ENCODE assay signal across 14 mouse cellular contexts in the genomic region with DNA sequence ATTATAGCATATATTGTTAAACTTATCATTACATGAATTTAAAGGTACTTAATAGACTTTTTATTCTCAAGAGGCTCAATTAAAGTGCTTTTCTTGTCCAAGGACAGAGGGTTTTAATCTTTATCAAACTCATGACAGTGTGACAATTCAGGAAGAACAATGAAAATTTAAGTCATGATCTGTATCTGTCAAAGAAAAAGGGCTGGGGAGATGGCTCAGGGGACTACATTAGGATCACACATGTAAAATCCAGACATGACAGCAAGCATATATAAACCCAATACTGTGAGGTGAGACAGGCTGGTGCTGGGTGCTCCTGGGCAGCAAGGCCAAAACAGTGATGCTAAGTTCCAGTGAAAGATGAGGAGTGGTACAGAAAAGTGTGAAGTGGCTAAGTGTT.
DNase-seq lines count a peak whose midpoint lies in the region; ATAC-seq lines count a peak whose summit lies in the region.
"Had no signal": no experiment of that assay in that cellular context is flagged by ENCODE, and none has a peak within 500 bp of the region (broad histone marks: within the 10 kb centered on the region; RNA-seq: fewer than 3 reads in every experiment).

No protein-coding gene starts in this region.

- H3K27ac ChIP-seq in forebrain, embryonic 14.5 days (ENCODE audit: low read depth, low read length) = no peak overlapping the region
- no peak overlapping the region for H3K27ac ChIP-seq in forebrain, embryonic 12.5 days
- H3K27ac ChIP-seq in forebrain, embryonic 16.5 days (ENCODE audit: low read length) = no peak overlapping the region
- no peak overlapping the region for H3K27ac ChIP-seq in forebrain, embryonic 10.5 days
- H3K27ac ChIP-seq: embryonic facial prominence, embryonic 10.5 days; embryonic facial prominence, embryonic 12.5 days had no signal

- no peaks in the 10 kb centered on the region for H3K9me3 ChIP-seq in forebrain, embryonic 14.5 days (replicated peaks; ENCODE audit: control insufficient read depth, low read length)
- no peaks in the 10 kb centered on the region for H3K9me3 ChIP-seq in forebrain, embryonic 12.5 days
- no peaks in the 10 kb centered on the region for H3K9me3 ChIP-seq in forebrain, embryonic 16.5 days (ENCODE audit: control insufficient read depth, low read length)
- no peaks in the 10 kb centered on the region for H3K9me3 ChIP-seq in forebrain, embryonic 10.5 days
- H3K9me3 ChIP-seq: embryonic facial prominence, embryonic 10.5 days; embryonic facial prominence, embryonic 12.5 days had no signal

- H3K4me1 ChIP-seq in forebrain, embryonic 14.5 days (ENCODE audit: control insufficient read depth, insufficient read depth, low read length) = no peaks in the 10 kb centered on the region
- no peaks in the 10 kb centered on the region for H3K4me1 ChIP-seq in forebrain, embryonic 12.5 days
- no peaks in the 10 kb centered on the region for H3K4me1 ChIP-seq in forebrain, embryonic 16.5 days (replicated peaks; ENCODE audit: control insufficient read depth, insufficient read depth, low read length)
- no peaks in the 10 kb centered on the region for H3K4me1 ChIP-seq in forebrain, embryonic 10.5 days
- H3K4me1 ChIP-seq: embryonic facial prominence, embryonic 10.5 days; embryonic facial prominence, embryonic 12.5 days had no signal

- ATAC-seq in forebrain, embryonic 14.5 days = no peak
- ATAC-seq in forebrain, embryonic 12.5 days (ENCODE audit: low FRiP score) = no peak
- ATAC-seq in forebrain, embryonic 16.5 days = peak; percentile 67

- H3K9ac ChIP-seq in forebrain, embryonic 14.5 days (ENCODE audit: low read length) = no peak overlapping the region
- H3K9ac ChIP-seq in forebrain, embryonic 12.5 days = no peak overlapping the region
- no peak overlapping the region for H3K9ac ChIP-seq in forebrain, embryonic 16.5 days (replicated peaks; ENCODE audit: low read depth, low read length)
- H3K9ac ChIP-seq: embryonic facial prominence, embryonic 12.5 days had no signal

- H3K27me3 ChIP-seq in forebrain, embryonic 14.5 days (replicated peaks; ENCODE audit: control insufficient read depth, insufficient read depth, low read length) = no peaks in the 10 kb centered on the region
- no peaks in the 10 kb centered on the region for H3K27me3 ChIP-seq in forebrain, embryonic 12.5 days
- no peaks in the 10 kb centered on the region for H3K27me3 ChIP-seq in forebrain, embryonic 16.5 days (replicated peaks; ENCODE audit: control insufficient read depth, insufficient read depth, low read length)
- H3K27me3 ChIP-seq in forebrain, embryonic 10.5 days (ENCODE audit: poor library complexity, severe bottlenecking) = no peaks in the 10 kb centered on the region
- H3K27me3 ChIP-seq: embryonic facial prominence, embryonic 12.5 days had no signal

- no peak overlapping the region for H3K4me2 ChIP-seq in forebrain, embryonic 14.5 days (ENCODE audit: low read length)
- no peak overlapping the region for H3K4me2 ChIP-seq in forebrain, embryonic 12.5 days
- H3K4me2 ChIP-seq in forebrain, embryonic 16.5 days (ENCODE audit: low read length) = no peak overlapping the region
- H3K4me2 ChIP-seq: embryonic facial prominence, embryonic 12.5 days had no signal

- H3K36me3 ChIP-seq in forebrain, embryonic 14.5 days (ENCODE audit: control insufficient read depth, insufficient read depth, low read length) = no peaks in the 10 kb centered on the region
- H3K36me3 ChIP-seq in forebrain, embryonic 12.5 days (replicated peaks) = no peaks in the 10 kb centered on the region
- no peaks in the 10 kb centered on the region for H3K36me3 ChIP-seq in forebrain, embryonic 16.5 days (ENCODE audit: control insufficient read depth, insufficient read depth)
- H3K36me3 ChIP-seq in forebrain, embryonic 10.5 days (replicated peaks) = no peaks in the 10 kb centered on the region
- H3K36me3 ChIP-seq: embryonic facial prominence, embryonic 10.5 days; embryonic facial prominence, embryonic 12.5 days had no signal

- peak; percentile 32 for DNase-seq in forebrain, embryonic 14.5 days (ENCODE audit: low spot score)
- DNase-seq in forebrain, embryonic 10.5 days (ENCODE audit: extremely low spot score, low spot score) = no peak
- DNase-seq in thymus, postnatal 4 days = no peak
- DNase-seq: adrenal gland, adult 2 months; adrenal gland, postnatal 10 days; adrenal gland, postnatal 25 days; cerebellum, adult 11-12 months; cerebellum, adult 2 months; cerebellum, adult 9-10 months; cerebellum, postnatal 25 days had no signal

- no peak overlapping the region for H3K4me3 ChIP-seq in forebrain, embryonic 14.5 days (ENCODE audit: low read depth, low read length)
- H3K4me3 ChIP-seq in forebrain, embryonic 12.5 days (replicated peaks) = no peak overlapping the region
- no peak overlapping the region for H3K4me3 ChIP-seq in forebrain, embryonic 16.5 days (replicated peaks; ENCODE audit: low read length)
- no peak overlapping the region for H3K4me3 ChIP-seq in forebrain, embryonic 10.5 days
- H3K4me3 ChIP-seq: embryonic facial prominence, embryonic 10.5 days; embryonic facial prominence, embryonic 12.5 days had no signal
